Mouse (Mus musculus) kidney, postnatal 0 days (tissue): ENCODE results near the gene Trim66. TPM values are rescaled to one million over a fixed set of nuclear protein-coding genes. Genes with fewer than 3 reads are reported as not detected.

Experiments
- ATAC-seq: fragments of 200-750 bp; cut with Nextera tagmentation; replicated peaks from 2 replicates; pipeline ENCODE4 v1.8.0; 2017; ENCODE audit warnings: low read depth, moderate number of reproducible peaks, moderate TSS enrichment, moderate library complexity; ENCODE audit not compliant: low FRiP score
- DNase-seq: peaks from one replicate; pipeline ENCODE4 v3.0.0-alpha.2; 2016; ENCODE audit warnings: low spot score
- H3K27ac ChIP-seq: fragments of 300-500 bp; sonication (generic); 2 replicates; pipeline ENCODE4 v1.5.1; 2014; ENCODE audit warnings: mild to moderate bottlenecking
- H3K27me3 ChIP-seq: fragments of 300-500 bp; sonication (generic); 2 replicates; pipeline ENCODE4 v1.6.1; 2014; ENCODE audit warnings: low read length, mixed read lengths; ENCODE audit not compliant: insufficient read depth
- H3K36me3 ChIP-seq: fragments of 300-500 bp; sonication (generic); 2 replicates; pipeline ENCODE4 v1.6.1; 2014; ENCODE audit warnings: low read length, mixed read lengths; ENCODE audit not compliant: insufficient read depth
- H3K4me1 ChIP-seq: fragments of 300-500 bp; sonication (generic); replicated peaks from 2 replicates; pipeline ENCODE4 v1.6.1; 2014; ENCODE audit warnings: antibody characterized with exemption, low read length, mixed read lengths; ENCODE audit not compliant: insufficient read depth
- H3K4me2 ChIP-seq: fragments of 300-500 bp; sonication (generic); 2 replicates; pipeline ENCODE4 v1.6.1; 2014; ENCODE audit warnings: mild to moderate bottlenecking, low read length, moderate library complexity, mixed read lengths
- H3K4me3 ChIP-seq: fragments of 300-500 bp; sonication (generic); replicated peaks from 2 replicates; pipeline ENCODE4 v1.5.1; 2014; ENCODE audit warnings: low read depth, low read length
- H3K9ac ChIP-seq: fragments of 300-500 bp; sonication (generic); 2 replicates; pipeline ENCODE4 v1.6.1; 2014; ENCODE audit warnings: low read depth, low read length
- H3K9me3 ChIP-seq: fragments of 300-500 bp; sonication (generic); replicated peaks from 2 replicates; pipeline ENCODE4 v1.6.1; 2016; ENCODE audit warnings: low read length, inconsistent platforms, mixed read lengths
- CTCF ChIP-seq: IDR thresholded peaks from 2 replicates; pipeline ENCODE4 v1.5.1; 2016; ENCODE audit warnings: antibody characterized with exemption, low read depth, mild to moderate bottlenecking, moderate library complexity
- WGBS: fragments of 180-500 bp; shearing (Covaris S2); extraction: QIAGEN DNeasy Blood & Tissue Kit; methylation state at CpG from one replicate; pipeline ENCODE4 v1.1.7; 2014; 5-methylcytosine and 5-hydroxymethylcytosine counted together
- polyA plus RNA-seq: library from polyadenylated mRNA; unstranded; fragments of >200 nt; fragmentation: Nextera tagmentation; extraction: Ambion mirVana; gene quantifications from 2 replicates; pipeline ENCODE4 v1.2.1, GENCODE M21; 2015

The Trim66 gene
- polyA plus RNA-seq, 1 experiment from 2014 or later = 0.05 TPM

GRCm38 (mm10) chr7:109541609-109542363 is 33.9 kb upstream of the Trim66 start:
- no peak for TF ChIP-seq CTCF
- Histone ChIP-seq H3K4me3 (no peak overlapping the region), H3K4me1 (no peaks in the 10 kb centered on the region), H3K9ac (no peak overlapping the region), H3K4me2 (no peak overlapping the region), H3K36me3 (peaks cover 48% of the 10 kb centered on the region), H3K27ac (peak overlapping the region; percentile 44), H3K9me3 (no peaks in the 10 kb centered on the region), H3K27me3 (no peaks in the 10 kb centered on the region)
- WGBS = 77% methylated on average over 10 of the region's 10 CpGs
- DNase-seq (peak; percentile 38), ATAC-seq (no peak)

- H3K9ac ChIP-seq = no peak overlapping the region
- H3K27me3 ChIP-seq = no peaks in the 10 kb centered on the region
- no peak for DNase-seq
- peaks cover 51% of the 10 kb centered on the region for H3K36me3 ChIP-seq
- no peaks in the 10 kb centered on the region for H3K9me3 ChIP-seq
- no peaks in the 10 kb centered on the region for H3K4me1 ChIP-seq
- no peak for ATAC-seq
- H3K27ac ChIP-seq = peak overlapping the region; percentile 37; the same call in 1 of the 2 replicates
- no peak overlapping the region for H3K4me2 ChIP-seq
- TF ChIP-seq CTCF = no peak
- H3K4me3 ChIP-seq = no peak overlapping the region
These were observed 33.0 kb upstream of the Trim66 start for GRCm38 (mm10) chr7:109540902-109541301.

GRCm38 (mm10) chr7:109536451-109536946 is 28.6 kb upstream of the Trim66 start:
- Histone ChIP-seq H3K36me3 (peaks cover 49% of the 10 kb centered on the region), H3K4me3 (no peak overlapping the region), H3K27me3 (no peaks in the 10 kb centered on the region), H3K9me3 (no peaks in the 10 kb centered on the region), H3K27ac (peak overlapping the region; percentile 19; the same call in 1 of the 2 replicates), H3K4me2 (no peak overlapping the region), H3K4me1 (no peaks in the 10 kb centered on the region), H3K9ac (no peak overlapping the region)
- TF ChIP-seq CTCF = no peak
- DNase-seq (no peak), ATAC-seq (no peak; the same call in 1 of the 2 replicates)
- 75% methylated on average over 4 of the region's 4 CpGs for WGBS

- H3K27ac ChIP-seq = no peak overlapping the region
- no peaks in the 10 kb centered on the region for H3K27me3 ChIP-seq
- H3K4me2 ChIP-seq = no peak overlapping the region
- no peaks in the 10 kb centered on the region for H3K4me1 ChIP-seq
- no peak for ATAC-seq
- TF ChIP-seq CTCF = no peak
- peaks cover 40% of the 10 kb centered on the region for H3K36me3 ChIP-seq
- H3K9me3 ChIP-seq = no peaks in the 10 kb centered on the region
- WGBS = 89% methylated on average over 3 of the region's 3 CpGs
- no peak overlapping the region for H3K9ac ChIP-seq
- no peak overlapping the region for H3K4me3 ChIP-seq
- DNase-seq = no peak
These were observed 27.0 kb upstream of the Trim66 start for GRCm38 (mm10) chr7:109534921-109535320.

- DNase-seq (no peak), ATAC-seq (no peak)
- 89% methylated on average over 4 of the region's 4 CpGs for WGBS
- no peaks in the 10 kb centered on the region for H3K27me3 ChIP-seq
- H3K4me2 ChIP-seq = no peak overlapping the region
- no peaks in the 10 kb centered on the region for H3K9me3 ChIP-seq
- no peak overlapping the region for H3K9ac ChIP-seq
- no peaks in the 10 kb centered on the region for H3K4me1 ChIP-seq
- H3K36me3 ChIP-seq = peaks cover 30% of the 10 kb centered on the region
- TF ChIP-seq CTCF = no peak
- H3K27ac ChIP-seq = no peak overlapping the region
- no peak overlapping the region for H3K4me3 ChIP-seq
These were observed 26.0 kb upstream of the Trim66 start for GRCm38 (mm10) chr7:109533888-109534287.

- Histone ChIP-seq H3K4me3 (no peak overlapping the region), H3K27me3 (no peaks in the 10 kb centered on the region), H3K9ac (no peak overlapping the region), H3K9me3 (no peaks in the 10 kb centered on the region), H3K36me3 (peaks cover 29% of the 10 kb centered on the region), H3K4me1 (no peaks in the 10 kb centered on the region), H3K4me2 (no peak overlapping the region), H3K27ac (no peak overlapping the region)
- no peak for TF ChIP-seq CTCF
- 81% methylated on average over 4 of the region's 4 CpGs for WGBS
- DNase-seq (no peak), ATAC-seq (no peak)
These were observed 25.2 kb upstream of the Trim66 start for GRCm38 (mm10) chr7:109533129-109533528.
